Mouse (Mus musculus) mouse embryonic stem cell (cell line): ENCODE measurements around the gene Gm21852.
"Not testable (repeated sequence)": the region's sequence is repeated elsewhere in the genome, so short reads cannot be mapped to it uniquely, and the experiment has no call there.

Experiments used
- in situ Hi-C, 2 experiments: fragments of 300-500 bp; cut with MboI; formaldehyde crosslinking; loops; 1 replicate in 1 of 2; 3 replicates in 1 of 2; pipeline ENCODE4 v1.14.3; 2019 to 2020; ENCODE audit warnings: low sequenced_read_pairs in 2 of 2, low pct_unique_long_range_greater_than_20kb in 1 of 2, mixed read lengths in 1 of 2; ENCODE audit not compliant: unreplicated experiment in 1 of 2

Gm21852 gene

DNA sequence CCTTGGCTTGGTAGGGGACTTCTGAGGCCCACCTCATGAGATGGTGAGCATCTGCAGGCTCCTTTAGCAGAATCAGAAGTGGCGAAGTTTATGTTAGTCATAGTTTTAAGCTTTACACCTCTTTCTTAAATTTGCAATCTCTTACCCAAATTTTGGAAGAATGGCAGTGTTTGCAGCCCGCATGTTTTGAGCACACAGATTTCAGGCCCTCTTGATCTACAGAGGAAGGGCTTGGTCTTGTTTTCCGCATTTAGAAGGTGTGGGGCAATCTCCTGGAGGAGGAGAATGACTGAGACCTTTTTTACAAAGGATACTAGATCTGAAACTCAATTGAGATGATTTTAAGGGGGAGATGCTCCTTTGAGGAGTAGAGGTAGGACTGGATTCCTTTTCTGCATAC is at the start of gene Gm21852:
Gm21852 (minus strand) TSS at position 101 of the 400 bp plus-strand sequence.
- in situ Hi-C loops = not testable (repeated sequence)
